Mouse (Mus musculus): Measurements from ENCODE around the gene Szrd1.
"Not testable (repeated sequence)": the region's sequence is repeated elsewhere in the genome, so short reads cannot be mapped to it uniquely, and the experiment has no call there.

Szrd1 gene

DNA sequence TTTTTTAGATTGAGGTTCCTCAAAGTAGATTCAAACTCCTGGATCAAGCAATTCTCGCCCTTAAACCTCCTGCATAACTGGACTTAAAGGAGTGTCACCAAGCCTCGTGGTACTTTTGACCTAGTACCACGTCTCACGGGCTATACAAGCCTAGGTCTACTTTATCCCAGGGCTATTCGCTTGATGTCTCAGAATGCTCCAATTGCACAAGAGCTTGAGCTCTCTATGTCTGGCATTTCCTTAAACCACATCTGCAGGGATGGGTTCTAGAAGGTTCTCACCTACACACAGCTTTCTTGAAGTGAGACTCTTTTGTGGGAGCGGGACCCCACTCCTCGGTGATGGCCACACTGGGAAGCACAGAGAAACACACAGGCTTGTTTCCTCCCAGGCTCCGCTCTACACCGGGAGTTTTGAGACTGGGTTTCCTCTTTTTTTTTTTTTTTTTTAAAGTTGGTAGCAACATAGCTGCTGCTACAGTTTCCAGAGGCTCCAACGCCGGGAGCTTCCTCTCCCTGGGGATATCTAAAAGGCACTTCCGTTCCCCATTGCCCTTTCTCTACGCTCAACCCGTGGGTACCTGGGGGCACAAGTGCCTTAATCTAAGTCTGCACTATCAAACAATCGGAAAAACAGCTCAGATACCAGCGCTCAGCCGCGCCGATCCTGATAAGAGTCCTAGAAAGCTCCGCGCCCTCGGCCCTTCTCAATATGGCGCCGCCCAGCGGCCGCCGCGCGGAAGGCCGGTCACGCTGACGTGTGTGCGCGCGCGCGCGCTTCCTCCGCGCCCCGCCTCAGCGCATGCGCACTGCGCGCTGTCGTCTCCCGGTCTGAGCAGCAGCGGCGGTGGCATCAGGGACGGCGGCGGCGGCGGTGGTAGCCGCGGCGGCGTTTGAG, 7.8 kb upstream of the Szrd1 start, which contains the start of gene Fbxo42:
Fbxo42 (plus strand) TSS at position 802 of the 897 bp plus-strand sequence.
- peak; percentile 96 to 97 for DNase-seq (ENCODE audit: low spot score in 2 of 2)

DNA sequence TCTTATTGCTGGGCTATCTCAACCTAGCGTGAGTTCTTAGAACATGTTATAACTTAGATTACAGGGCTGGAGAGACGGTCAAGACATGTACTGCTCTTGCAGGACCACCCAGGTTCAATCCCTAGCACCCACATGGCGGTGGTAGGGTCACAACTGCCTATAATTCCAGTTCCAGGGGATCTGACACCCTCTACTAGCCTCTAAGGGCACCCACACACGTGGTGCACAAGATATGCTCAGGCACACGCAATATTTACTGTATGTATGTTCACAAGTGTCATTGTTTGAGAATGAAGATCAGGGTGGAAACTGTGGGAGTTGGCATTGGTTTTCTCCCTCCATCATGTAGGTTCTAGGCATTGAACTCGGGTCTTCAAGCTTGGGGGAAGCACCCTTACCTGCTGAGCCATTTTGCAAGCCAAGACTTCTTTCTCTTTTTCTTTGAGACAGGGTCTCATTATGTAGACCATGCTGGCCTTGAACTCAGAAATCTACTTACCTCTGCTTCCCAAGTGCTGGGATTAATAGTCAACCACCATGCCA, 7.0 kb upstream of the Szrd1 start:
- no peak for DNase-seq (ENCODE audit: low spot score in 2 of 2)

GRCm38 (mm10) chr4:141145124-141145523, 5.5 kb upstream of the Szrd1 start:
- not testable (repeated sequence) for DNase-seq (ENCODE audit: low spot score in 2 of 2)

GRCm38 (mm10) chr4:141142285-141142811, 2.8 kb upstream of the Szrd1 start:
- DNase-seq (ENCODE audit: low spot score in 2 of 2), result peak; percentile 72 to 86

GRCm38 (mm10) chr4:141140967-141141366, 1.4 kb upstream of the Szrd1 start:
- no peak for DNase-seq (ENCODE audit: low spot score in 2 of 2)

DNA sequence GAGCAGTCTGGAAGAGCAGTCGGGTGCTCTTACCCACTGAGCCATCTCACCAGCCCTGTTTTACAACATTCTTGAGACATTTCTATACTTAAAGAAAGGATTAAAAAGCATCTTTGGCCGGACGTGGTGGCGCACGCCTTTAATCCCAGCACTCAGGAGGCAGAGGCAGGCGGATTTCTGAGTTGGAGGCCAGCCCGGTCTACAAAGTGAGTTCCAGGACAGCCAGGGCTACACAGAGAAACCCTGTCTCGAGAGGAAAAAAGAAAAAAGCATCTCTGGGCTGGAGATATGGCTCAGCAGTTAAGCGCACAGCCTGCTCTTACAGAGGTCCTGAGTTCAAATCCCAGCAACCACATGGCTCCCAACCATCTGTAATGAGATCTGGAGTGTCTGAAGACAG, 779 bp upstream of the Szrd1 start:
- DNase-seq (ENCODE audit: low spot score in 2 of 2), result not testable (repeated sequence)

DNA sequence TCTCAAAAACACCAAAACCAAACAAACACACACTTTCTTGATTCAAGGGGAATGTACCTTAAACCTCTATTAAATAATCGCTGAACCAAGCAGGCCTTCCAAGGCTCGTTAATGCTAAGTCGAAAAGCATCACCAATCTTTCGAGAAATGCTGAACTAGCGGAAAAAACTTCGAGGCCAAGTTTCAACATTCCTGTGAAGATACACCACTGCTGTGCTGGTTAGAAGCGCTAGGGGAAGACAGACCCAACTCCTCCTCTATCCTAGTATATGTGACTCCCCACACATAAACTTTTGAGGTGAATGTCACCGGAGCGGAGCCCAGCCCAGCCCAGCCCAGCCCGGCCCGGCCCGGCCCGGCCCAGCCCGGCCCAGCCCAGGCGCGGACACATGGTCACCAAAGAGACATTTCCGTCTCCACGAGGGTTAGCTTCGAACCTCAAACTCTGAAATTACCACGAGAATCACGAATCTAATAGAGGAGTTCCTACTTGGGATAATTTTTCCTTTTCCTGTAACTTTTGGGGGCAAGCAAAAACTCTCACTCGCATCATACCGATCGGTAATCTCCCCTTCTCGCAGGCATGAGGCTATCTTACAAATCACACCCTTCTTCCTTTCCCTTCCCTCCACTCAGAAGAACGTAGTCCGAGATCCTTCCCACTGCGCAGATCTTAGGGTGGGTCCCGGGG, 1.0 kb downstream of the Szrd1 start:
- no peak for DNase-seq (ENCODE audit: low spot score in 2 of 2)

- DNase-seq (ENCODE audit: low spot score in 2 of 2), result not testable (repeated sequence)
These were observed 1.8 kb downstream of the Szrd1 start for GRCm38 (mm10) chr4:141137740-141138139.

DNA sequence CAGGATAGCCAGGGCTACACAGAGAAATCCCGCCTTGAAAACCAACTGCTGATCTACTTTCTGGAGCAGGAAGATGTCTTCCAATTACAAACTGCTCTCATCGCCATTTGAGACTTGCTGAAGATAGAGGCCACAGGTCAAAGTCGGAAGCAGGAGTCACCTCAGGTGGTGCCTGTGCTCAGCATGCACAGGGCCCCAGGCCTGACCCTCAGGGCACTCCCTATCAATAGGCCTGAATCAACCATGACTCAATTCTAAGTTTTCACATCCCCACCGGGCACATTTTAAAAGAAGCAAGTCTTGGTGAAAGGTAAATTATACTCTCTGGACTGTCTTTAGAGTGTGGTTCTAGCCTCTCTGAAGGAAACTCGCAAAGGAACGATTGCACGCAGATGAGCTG, 3.4 kb downstream of the Szrd1 start:
- DNase-seq (ENCODE audit: low spot score in 2 of 2), result no peak

GRCm38 (mm10) chr4:141134751-141135530, 4.6 kb downstream of the Szrd1 start:
- peak in 1 of 2 experiments; percentile 47 for DNase-seq (ENCODE audit: low spot score in 2 of 2)

DNA sequence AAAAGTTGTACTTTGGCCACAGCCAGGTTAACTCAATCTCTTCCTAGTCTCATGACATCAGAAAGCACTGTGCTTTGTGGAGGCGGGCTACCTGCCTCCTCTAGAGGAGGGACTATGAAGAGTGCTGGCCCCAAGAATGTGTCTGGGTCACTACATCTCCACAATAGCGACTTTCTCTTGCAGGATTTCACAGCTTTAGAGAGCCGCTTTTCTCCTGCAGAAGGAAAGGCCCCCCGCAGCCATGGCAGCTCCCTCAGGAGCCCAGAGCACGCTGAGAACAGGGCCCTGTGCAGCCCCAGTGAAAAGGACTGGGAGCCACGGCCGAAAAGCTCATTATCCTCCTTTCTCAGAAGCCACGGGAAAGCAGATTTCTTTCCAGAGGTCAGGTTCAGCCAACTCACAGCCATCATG, 5.5 kb downstream of the Szrd1 start:
- no peak for DNase-seq (ENCODE audit: low spot score in 2 of 2)

- DNase-seq (ENCODE audit: low spot score in 2 of 2), result no peak
These were observed 6.3 kb downstream of the Szrd1 start for GRCm38 (mm10) chr4:141133227-141133626.

- no peak for DNase-seq (ENCODE audit: low spot score in 2 of 2)
These were observed 7.4 kb downstream of the Szrd1 start for GRCm38 (mm10) chr4:141132191-141132590.

DNA sequence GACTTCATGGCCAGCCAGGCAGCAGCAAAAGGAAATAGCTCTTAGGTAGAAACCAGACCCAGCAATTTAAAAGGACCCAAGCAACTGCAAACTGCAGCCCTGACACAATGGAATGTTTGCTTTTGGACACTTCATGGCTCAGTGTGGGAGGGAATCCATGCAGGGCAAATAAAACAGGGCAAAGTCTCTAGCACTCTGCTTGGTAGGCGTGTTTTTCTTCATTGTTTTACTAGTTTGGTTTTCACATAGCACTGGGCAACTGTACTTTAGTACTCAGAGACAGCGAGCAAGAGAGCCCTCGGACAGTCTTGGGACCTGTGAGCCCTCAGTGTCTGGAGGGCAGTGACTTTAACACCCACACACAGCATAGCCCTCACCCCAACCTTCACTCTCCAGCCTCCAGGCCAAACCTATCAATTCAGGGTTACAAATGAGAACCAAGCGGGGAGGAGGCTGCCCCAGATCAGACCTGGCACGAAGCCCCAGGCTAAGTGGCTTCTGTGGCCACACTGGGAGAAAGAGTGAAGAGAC, 8.0 kb downstream of the Szrd1 start:
- no peak for DNase-seq (ENCODE audit: low spot score in 2 of 2)

DNA sequence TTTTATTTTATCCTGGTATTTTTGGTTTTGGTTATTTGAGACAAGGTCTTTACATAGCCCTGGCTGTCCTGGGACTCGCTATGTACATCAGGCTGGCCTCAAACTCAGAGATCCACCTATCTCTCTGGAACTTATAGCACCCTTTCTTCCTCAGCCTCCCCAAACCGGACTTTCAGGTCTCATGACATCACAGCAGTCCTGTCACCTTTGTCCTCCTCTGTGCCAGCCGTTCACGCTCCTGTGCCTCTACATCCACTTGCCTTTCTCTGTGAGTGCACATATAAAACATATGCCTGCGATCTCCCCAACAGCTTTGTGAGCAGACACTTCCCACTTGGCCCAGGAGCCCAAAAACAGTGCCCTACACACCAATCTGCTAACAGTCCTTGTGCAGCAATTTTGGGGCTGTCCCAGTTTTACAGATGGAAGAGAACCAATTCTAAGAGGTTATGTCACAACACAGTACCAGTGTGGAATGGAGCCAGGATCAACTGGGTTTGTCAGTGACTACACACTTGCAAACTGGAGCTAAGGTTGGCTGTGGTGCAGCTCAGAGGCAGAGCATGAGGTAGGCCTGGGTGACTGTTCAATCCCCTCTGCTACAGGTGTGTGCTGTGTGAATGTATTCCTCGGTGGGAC, 8.8 kb downstream of the Szrd1 start:
- DNase-seq (ENCODE audit: low spot score in 2 of 2), result no peak

- no peak for DNase-seq (ENCODE audit: low spot score in 2 of 2)
These were observed 10.3 kb downstream of the Szrd1 start for GRCm38 (mm10) chr4:141129190-141129710.

DNA sequence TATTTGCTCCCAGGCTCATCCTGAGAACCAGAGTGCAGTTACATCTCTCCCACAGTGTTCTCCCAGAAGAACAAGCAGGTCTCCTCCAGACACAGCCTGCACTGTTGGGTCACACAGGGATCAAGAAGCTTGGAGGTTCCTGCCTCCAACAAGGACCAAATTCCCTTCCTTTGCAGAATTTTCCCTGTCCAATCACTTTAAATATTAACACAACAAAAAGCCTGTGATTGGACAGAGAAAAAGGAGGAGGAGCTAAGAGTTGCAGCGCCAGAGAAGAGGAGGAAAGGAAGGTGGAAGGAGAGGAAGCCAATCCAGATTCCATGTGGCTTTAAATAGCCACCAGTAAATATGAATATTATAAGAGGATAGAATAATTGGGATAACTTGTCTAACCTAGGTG, 16.5 kb downstream of the Szrd1 start:
- DNase-seq (ENCODE audit: low spot score in 2 of 2), result no peak

- DNase-seq (ENCODE audit: low spot score in 2 of 2), result no peak
These were observed 16.9 kb downstream of the Szrd1 start for GRCm38 (mm10) chr4:141122663-141123062.

DNA sequence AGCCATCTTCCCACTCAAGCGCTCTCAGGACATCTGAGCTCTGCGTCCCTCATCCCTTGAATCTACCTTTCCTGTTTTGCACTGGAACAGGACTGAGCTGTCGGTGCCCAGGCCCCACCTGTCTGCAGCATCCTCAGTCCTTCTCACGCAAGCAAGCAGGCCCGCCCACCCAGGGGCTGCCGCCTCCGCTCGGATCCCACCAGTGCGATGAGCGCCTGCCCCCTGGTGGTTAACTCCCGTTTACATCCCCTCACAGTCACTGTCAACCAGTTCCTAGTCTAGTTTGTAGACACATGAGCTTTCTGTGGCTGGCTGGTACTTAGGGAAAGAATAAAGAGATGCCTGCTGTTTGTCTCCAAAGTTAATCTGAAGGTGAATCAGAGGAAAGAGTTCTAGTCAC, 18.9 kb downstream of the Szrd1 start:
- peak in 1 of 2 experiments; percentile 69 for DNase-seq (ENCODE audit: low spot score in 2 of 2)

DNA sequence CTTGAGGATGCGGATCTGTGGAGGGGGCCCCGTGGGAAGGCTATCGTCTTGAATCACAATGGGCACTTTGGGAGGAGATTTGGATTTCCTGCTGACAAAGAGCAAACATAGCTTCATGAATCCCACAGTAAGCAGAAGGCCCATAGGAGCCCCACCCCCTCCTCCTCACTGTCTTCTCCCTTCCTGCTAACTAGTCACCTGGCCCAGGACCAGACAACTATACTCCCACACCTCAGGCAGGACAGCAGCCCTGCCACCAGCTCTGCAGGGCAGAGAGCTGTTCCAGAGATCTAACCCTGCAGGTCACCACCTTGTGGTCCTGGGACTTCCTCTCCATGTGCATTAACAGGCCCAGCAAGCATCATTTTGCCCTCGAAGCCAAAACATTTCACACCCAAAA, 20.9 kb downstream of the Szrd1 start:
- no peak for DNase-seq (ENCODE audit: low spot score in 2 of 2)

GRCm38 (mm10) chr4:141115398-141115797, 24.2 kb downstream of the Szrd1 start:
- no peak for DNase-seq (ENCODE audit: low spot score in 2 of 2)
